Mouse (Mus musculus): ENCODE results near the gene Gipc3. TPM values are rescaled to one million over a fixed set of nuclear protein-coding genes. Genes with fewer than 3 reads are reported as not detected.

Gipc3 gene
- polyA plus RNA-seq, 1 experiment from 2014 or later, result not detected

DNA sequence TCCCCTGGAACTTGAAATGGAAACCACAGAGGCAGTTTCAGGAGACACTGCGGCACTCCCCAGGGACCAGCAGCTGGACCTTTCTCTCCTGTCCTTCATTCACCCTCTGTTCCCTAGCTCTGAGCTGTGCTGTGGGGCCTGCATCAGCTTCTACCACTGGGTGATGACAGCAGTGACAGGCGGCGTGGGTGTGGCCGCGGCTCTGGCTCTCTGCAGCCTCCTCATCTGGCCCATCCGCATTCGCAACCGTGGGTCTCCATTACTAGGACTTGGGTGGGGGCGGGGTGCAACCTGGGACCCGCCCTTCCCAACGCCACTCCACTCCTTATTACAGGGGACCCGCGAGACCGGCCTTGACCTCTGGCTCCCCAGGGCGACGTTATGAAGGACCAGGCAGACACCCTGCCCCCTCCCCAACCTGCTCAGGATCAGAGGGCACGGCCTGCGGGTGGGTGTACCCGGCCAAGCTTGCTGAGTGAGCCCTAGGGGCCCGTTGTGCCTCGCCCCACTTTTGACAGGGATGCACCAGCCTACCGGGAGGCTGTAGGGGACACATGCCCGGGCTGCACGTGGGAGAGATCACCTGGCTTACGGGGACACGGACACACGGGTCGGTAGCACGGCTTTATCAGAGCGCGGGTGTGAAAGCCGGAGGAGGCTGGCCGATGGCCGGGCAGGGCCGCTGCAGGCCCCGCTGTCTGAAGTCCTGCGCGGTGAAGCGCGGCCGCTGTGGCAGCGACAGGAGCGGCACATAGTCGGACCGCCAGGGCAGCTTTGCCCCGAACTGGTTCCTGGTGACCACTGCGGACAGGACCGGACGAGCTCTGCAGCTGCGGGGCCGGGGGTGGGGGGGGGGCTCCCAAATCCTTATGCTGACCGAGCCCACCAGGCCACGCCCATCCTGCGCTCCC, 20.6 kb upstream of the Gipc3 start:
- WGBS (ENCODE audit: missing documents), result 93% methylated on average over 43 of the region's 54 CpGs
- no peak overlapping the region for H3K27ac ChIP-seq
- peaks cover 51% of the 10 kb centered on the region for H3K79me2 ChIP-seq (ENCODE audit: inconsistent target)
- peaks cover 55% of the 10 kb centered on the region for H3K36me3 ChIP-seq (ENCODE audit: inconsistent target)
- H3K4me3 ChIP-seq (ENCODE audit: inconsistent target), result no peak overlapping the region

DNA sequence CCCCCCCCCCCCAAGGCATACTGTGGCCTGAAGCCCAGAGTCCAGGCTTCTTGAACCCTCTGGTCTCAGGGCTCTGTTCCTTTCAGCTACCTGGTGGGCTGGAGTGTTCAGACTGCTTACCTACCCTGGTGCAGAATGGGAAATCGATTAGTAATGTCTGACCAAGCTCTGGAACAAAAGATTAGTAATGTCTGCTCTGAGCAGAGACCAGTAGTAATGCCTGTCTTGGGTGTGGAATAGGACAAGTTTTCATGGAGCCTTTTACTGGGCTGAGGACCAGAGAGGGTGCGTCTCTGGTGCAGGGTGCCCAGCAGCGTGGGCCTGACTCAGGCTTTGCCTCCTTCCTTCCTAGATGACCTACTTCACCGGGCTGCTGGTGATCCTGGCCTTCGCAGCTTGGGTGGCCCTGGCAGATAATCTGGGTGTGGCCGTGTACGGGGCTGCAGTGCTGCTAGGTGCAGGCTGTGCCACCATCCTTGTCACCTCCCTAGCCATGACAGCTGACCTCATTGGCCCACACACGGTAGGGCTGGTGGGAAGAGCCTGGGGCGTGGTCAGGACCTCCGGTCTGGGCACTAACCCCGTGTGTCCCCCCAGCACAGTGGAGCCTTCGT, 19.4 kb upstream of the Gipc3 start:
- Histone ChIP-seq H3K79me2 (ENCODE audit: inconsistent target) (peaks cover 63% of the 10 kb centered on the region), H3K36me3 (ENCODE audit: inconsistent target) (peaks cover 42% of the 10 kb centered on the region), H3K4me3 (ENCODE audit: inconsistent target) (no peak overlapping the region), H3K27ac (0 out of 2 replicates have a peak overlapping the region, but pooled peaks have one; percentile 4)
- WGBS (ENCODE audit: missing documents), result 92% methylated on average over 12 of the region's 12 CpGs

- H3K4me3 ChIP-seq (ENCODE audit: inconsistent target), result peak overlapping the region; percentile 89
- H3K79me2 ChIP-seq (ENCODE audit: inconsistent target), result peaks cover 69% of the 10 kb centered on the region
- peak overlapping the region; percentile 100 for H3K27ac ChIP-seq
- 89% methylated on average over 8 of the region's 8 CpGs for WGBS (ENCODE audit: missing documents)
- peaks cover 41% of the 10 kb centered on the region for H3K36me3 ChIP-seq (ENCODE audit: inconsistent target)
These were observed 17.7 kb upstream of the Gipc3 start for GRCm38 (mm10) chr10:81360721-81361120.

DNA sequence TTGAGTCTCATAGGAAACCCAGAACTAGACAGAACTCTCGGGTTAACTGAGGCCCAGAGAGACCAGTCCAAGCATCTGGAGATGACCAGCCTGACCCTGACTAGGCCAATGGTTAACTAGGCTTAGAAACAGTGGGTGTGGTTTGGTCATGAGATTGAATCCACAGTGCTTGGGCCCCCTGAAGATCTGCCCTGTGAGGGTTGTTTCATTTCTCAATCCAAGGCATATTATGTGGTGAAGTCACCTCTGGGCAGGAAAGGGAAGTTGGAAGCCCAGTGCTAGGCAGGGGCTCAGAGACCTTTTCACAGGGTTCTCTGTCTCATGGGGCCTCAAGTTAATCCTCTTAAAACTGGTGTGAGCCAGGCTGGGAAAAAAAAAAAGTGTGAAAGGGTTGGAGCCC, 15.8 kb upstream of the Gipc3 start:
- H3K79me2 ChIP-seq (ENCODE audit: inconsistent target), result peaks cover 86% of the 10 kb centered on the region
- H3K36me3 ChIP-seq (ENCODE audit: inconsistent target), result peaks cover 38% of the 10 kb centered on the region
- peak overlapping the region; percentile 89 for H3K4me3 ChIP-seq (ENCODE audit: inconsistent target)
- peak overlapping the region; percentile 100 for H3K27ac ChIP-seq
- WGBS (ENCODE audit: missing documents), result 8% methylated on average over 1 of the region's 1 CpGs

- H3K27ac ChIP-seq, result peak overlapping the region; percentile 100
- peaks cover 86% of the 10 kb centered on the region for H3K79me2 ChIP-seq (ENCODE audit: inconsistent target)
- peak overlapping the region; percentile 89 for H3K4me3 ChIP-seq (ENCODE audit: inconsistent target)
- peaks cover 35% of the 10 kb centered on the region for H3K36me3 ChIP-seq (ENCODE audit: inconsistent target)
- 13% methylated on average over 4 of the region's 4 CpGs for WGBS (ENCODE audit: missing documents)
These were observed 15.1 kb upstream of the Gipc3 start for GRCm38 (mm10) chr10:81358209-81358608.

GRCm38 (mm10) chr10:81356991-81357844, 14.2 kb upstream of the Gipc3 start, which contains the start of gene Mfsd12:
Gene Mfsd12, plus strand, starts transcription at chr10:81357491.
- under 1% methylated on average over 69 of the region's 79 CpGs for WGBS (ENCODE audit: missing documents)
- peaks cover 25% of the 10 kb centered on the region for H3K36me3 ChIP-seq (ENCODE audit: inconsistent target)
- peak within 1 kb of the TSS; percentile 100 for H3K27ac ChIP-seq
- peaks cover 76% of the 10 kb centered on the region for H3K79me2 ChIP-seq (ENCODE audit: inconsistent target)
- peak within 1 kb of the TSS; percentile 89 for H3K4me3 ChIP-seq (ENCODE audit: inconsistent target)

DNA sequence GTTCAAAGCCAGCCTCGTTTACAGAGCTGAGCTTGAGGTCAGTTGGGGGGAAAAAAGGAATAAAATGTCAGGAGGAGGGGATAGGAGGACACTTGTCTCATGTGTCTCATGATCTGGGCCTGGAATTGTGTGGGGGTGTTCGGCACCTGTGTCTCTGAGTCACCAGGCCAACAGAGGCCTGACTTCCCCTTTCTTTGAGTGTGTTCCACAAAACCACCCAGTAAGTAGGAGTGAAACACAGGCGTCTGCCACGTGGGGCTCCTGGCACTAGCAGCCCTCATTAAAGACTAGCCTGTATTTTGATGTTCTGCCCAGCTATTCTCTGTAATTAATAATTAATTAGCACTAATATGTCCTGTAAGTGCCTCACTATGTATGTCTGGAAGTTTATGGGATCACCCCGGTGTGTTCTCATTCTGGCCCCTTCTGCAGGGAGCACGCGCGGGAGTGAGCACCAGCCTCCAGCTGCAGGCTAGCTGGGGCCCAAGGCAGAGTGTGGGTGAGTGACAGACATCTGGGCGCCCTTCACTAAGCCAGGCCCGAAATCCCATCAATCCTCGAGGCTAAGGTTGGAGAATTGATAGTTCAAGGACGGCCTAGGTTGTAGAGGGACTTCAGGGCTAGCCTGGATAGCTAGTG, 13.4 kb upstream of the Gipc3 start:
- H3K79me2 ChIP-seq (ENCODE audit: inconsistent target), result peaks cover 69% of the 10 kb centered on the region
- peak overlapping the region; percentile 100 for H3K27ac ChIP-seq
- peak overlapping the region; percentile 59 for H3K4me3 ChIP-seq (ENCODE audit: inconsistent target)
- peaks cover 17% of the 10 kb centered on the region for H3K36me3 ChIP-seq (ENCODE audit: inconsistent target)
- WGBS (ENCODE audit: missing documents), result 7% methylated on average over 12 of the region's 12 CpGs

DNA sequence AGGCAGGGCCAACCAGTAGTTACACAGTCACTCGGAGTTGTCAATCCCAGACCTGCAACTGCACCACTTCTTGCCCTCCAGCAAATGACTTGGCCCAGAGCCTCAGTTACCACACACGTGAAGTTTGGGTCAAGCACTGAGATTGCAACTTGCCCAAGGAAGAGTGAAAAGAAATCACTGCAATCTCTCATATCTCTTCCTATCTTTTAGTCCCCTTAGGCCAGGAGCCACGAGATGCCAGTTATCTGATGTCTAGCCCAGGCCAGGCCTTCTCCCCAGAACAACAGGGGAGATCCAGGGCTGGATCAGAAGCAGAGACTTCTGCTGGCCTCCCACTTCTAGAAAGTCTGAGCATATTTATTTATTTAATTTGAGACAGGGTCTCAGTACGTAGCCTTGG, 12.5 kb upstream of the Gipc3 start:
- Histone ChIP-seq H3K36me3 (ENCODE audit: inconsistent target) (peaks cover 8% of the 10 kb centered on the region; the same call in 1 of the 2 replicates), H3K27ac (peak overlapping the region; percentile 100), H3K79me2 (ENCODE audit: inconsistent target) (peaks cover 60% of the 10 kb centered on the region), H3K4me3 (ENCODE audit: inconsistent target) (no peak overlapping the region)
- 69% methylated on average over 4 of the region's 4 CpGs for WGBS (ENCODE audit: missing documents)

GRCm38 (mm10) chr10:81354738-81355477, 11.8 kb upstream of the Gipc3 start:
- WGBS (ENCODE audit: missing documents), result 61% methylated on average over 6 of the region's 9 CpGs

DNA sequence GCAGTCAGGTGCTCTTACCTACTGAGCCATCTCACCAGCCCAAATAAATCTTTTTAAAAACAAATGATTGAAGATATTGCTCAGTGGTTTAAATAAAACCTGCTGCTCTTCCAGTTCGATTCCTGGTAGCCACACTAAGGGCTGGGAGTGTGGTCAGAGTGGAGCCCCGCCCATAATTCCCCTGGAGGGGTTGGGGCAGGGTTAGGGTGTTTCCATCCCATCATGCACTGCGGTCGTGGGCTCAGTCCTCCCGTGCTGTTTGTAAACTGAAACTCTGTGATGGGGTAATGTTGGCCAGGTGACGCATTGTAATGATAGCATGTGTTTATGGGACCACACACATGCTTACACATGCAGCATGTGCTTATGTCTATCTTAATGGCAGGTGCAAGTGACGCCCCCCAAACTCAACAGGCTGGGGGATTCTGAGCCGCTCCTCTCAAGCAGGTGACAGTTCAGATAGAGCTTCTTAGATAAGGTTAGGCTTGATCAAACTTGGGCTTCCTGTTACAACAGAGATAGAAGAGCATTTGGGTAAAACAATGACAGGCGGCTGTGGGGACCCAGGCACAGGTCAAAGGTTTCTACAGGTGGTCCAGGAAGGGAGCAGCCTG, 8.7 kb upstream of the Gipc3 start:
- WGBS (ENCODE audit: missing documents), result 68% methylated on average over 9 of the region's 9 CpGs
- H3K4me3 ChIP-seq (ENCODE audit: inconsistent target), result no peak overlapping the region
- H3K36me3 ChIP-seq (ENCODE audit: inconsistent target), result no peaks in the 10 kb centered on the region; the same call in 1 of the 2 replicates
- peaks cover 27% of the 10 kb centered on the region; the same call in 1 of the 2 replicates for H3K79me2 ChIP-seq (ENCODE audit: inconsistent target)
- H3K27ac ChIP-seq, result no peak overlapping the region; the same call in 1 of the 2 replicates

More at GRCm38 (mm10) chr10:81354738-81355477, 11.8 kb upstream of the Gipc3 start:
- Histone ChIP-seq H3K4me3 (ENCODE audit: inconsistent target) (no peak overlapping the region), H3K79me2 (ENCODE audit: inconsistent target) (peaks cover 53% of the 10 kb centered on the region), H3K36me3 (ENCODE audit: inconsistent target) (peaks cover 3% of the 10 kb centered on the region; the same call in 1 of the 2 replicates), H3K27ac (peak overlapping the region; percentile 100)

- H3K79me2 ChIP-seq (ENCODE audit: inconsistent target), result peaks cover 21% of the 10 kb centered on the region; the same call in 1 of the 2 replicates
These were observed 7.4 kb upstream of the Gipc3 start, which contains the start of gene Hmg20b for GRCm38 (mm10) chr10:81350351-81351063. Gene Hmg20b, minus strand, starts transcription at chr10:81350480.

DNA sequence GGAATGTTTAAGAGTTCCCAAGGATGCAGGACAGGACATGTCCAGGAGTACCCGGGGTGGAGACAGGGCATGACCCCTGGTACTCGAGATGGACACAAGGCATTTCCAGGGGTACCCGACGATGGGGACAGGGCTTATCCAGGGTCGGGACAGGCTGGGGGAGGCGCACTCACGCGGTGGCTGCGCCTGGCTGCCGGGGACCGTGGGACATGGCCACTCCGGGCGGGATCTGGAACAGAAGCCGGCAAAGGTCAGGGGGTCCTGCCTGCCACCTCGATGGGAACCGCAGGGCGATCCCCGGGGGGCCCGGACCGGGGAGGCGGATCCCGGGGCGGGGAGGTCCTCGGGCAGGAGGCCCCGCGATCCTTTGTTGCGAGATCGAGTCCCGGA, 6.9 kb upstream of the Gipc3 start:
- Histone ChIP-seq H3K79me2 (ENCODE audit: inconsistent target) (peaks cover 16% of the 10 kb centered on the region; the same call in 1 of the 2 replicates), H3K4me3 (ENCODE audit: inconsistent target) (peak overlapping the region; percentile 58), H3K27ac (peak overlapping the region; percentile 51), H3K36me3 (ENCODE audit: inconsistent target) (no peaks in the 10 kb centered on the region; the same call in 1 of the 2 replicates)
- WGBS (ENCODE audit: missing documents), result 1% methylated on average over 29 of the region's 29 CpGs

More at GRCm38 (mm10) chr10:81350351-81351063, 7.4 kb upstream of the Gipc3 start, which contains the start of gene Hmg20b:
- no peaks in the 10 kb centered on the region; the same call in 1 of the 2 replicates for H3K36me3 ChIP-seq (ENCODE audit: inconsistent target)
- under 1% methylated on average over 54 of the region's 54 CpGs for WGBS (ENCODE audit: missing documents)
- peak within 1 kb of the TSS; percentile 58 for H3K4me3 ChIP-seq (ENCODE audit: inconsistent target)
- peak within 1 kb of the TSS; percentile 58 for H3K27ac ChIP-seq
